Mouse (Mus musculus) ES-E14 (cell line): ENCODE measurements around the gene Hyal2. TPM values are rescaled to one million over a fixed set of nuclear protein-coding genes. Genes with fewer than 3 reads are reported as not detected.

Source experiments
- DNase-seq: peaks from one replicate; pipeline ENCODE4 v3.0.0-alpha.2; 2013; ENCODE audit warnings: low read depth, low spot score
- H3K27ac ChIP-seq: 2 replicates; pipeline ENCODE4 v1.5.1; 2012; ENCODE audit warnings: low read depth, mild to moderate bottlenecking, low read length, moderate library complexity, mixed read lengths; ENCODE audit not compliant: poor library complexity, insufficient read depth, severe bottlenecking
- H3K36me3 ChIP-seq: 2 replicates; pipeline ENCODE4 v1.6.1; 2012; ENCODE audit warnings: mild to moderate bottlenecking, low read length, moderate library complexity, mixed read lengths; ENCODE audit not compliant: control insufficient read depth, poor library complexity, insufficient read depth, severe bottlenecking
- H3K4me1 ChIP-seq, 2 experiments: fragments of 150-350 bp in 1 of 2; sonication (generic) in 1 of 2; 2 replicates each; pipeline ENCODE4 v1.6.1; 2012; ENCODE audit warnings: low read length in 2 of 2, mild to moderate bottlenecking in 1 of 2, mixed read lengths in 1 of 2; ENCODE audit not compliant: control insufficient read depth in 2 of 2, insufficient read depth in 2 of 2, poor library complexity in 1 of 2
- H3K4me3 ChIP-seq, 2 experiments: fragments of 150-350 bp in 1 of 2; sonication (generic) in 1 of 2; 2 replicates each; pipeline ENCODE4 v1.5.1; 2012; ENCODE audit warnings: low read length in 2 of 2, low read depth in 1 of 2, mild to moderate bottlenecking in 1 of 2, mixed read lengths in 1 of 2; ENCODE audit not compliant: insufficient read depth in 1 of 2, poor library complexity in 1 of 2, severe bottlenecking in 1 of 2
- H3K9ac ChIP-seq: 2 replicates; pipeline ENCODE4 v1.6.1; 2012; ENCODE audit warnings: low read depth, mild to moderate bottlenecking, low read length, mixed read lengths; ENCODE audit not compliant: poor library complexity, insufficient read depth, severe bottlenecking
- H3K9me3 ChIP-seq: fragments of 150-350 bp; sonication (generic); 2 replicates; pipeline ENCODE4 v1.6.1; 2012; ENCODE audit warnings: low read depth, mild to moderate bottlenecking, low read length; ENCODE audit not compliant: control insufficient read depth, insufficient read depth
- CHD2 ChIP-seq: IDR thresholded peaks from 2 replicates; pipeline ENCODE4 v1.6.1; 2014; ENCODE audit warnings: mild to moderate bottlenecking, low read depth, low read length, inconsistent platforms
- HCFC1 ChIP-seq: IDR thresholded peaks from 2 replicates; pipeline ENCODE4 v1.6.1; 2012; ENCODE audit warnings: low read length, inconsistent platforms, borderline replicate concordance; ENCODE audit not compliant: insufficient read depth
- MAFK ChIP-seq: IDR thresholded peaks from 2 replicates; pipeline ENCODE4 v1.6.1; 2014; ENCODE audit warnings: mild to moderate bottlenecking, low read depth, low read length, inconsistent platforms; ENCODE audit not compliant: insufficient read depth
- ZC3H11A ChIP-seq: IDR thresholded peaks from 2 replicates; pipeline ENCODE4 v1.6.1; 2012; ENCODE audit warnings: low read depth, mild to moderate bottlenecking, inconsistent platforms, low read length, borderline replicate concordance
- ZNF384 ChIP-seq: IDR thresholded peaks from 2 replicates; pipeline ENCODE4 v1.6.1; 2012; ENCODE audit warnings: low read depth, low read length, inconsistent platforms
- in situ Hi-C, 2 experiments: fragments of 600-800 bp; cut with MboI; formaldehyde crosslinking; loops; one replicate each; pipeline ENCODE4 v1.15.1; 2025; ENCODE audit warnings: low sequenced_read_pairs in 2 of 2, inconsistent platforms in 1 of 2; ENCODE audit not compliant: unreplicated experiment in 2 of 2
- total RNA-seq: library from RNA; depleted of rRNA; stranded (reverse); fragments of 300-350 nt; gene quantifications from 2 replicates; pipeline ENCODE4 v1.2.3, GENCODE M21; 2012

Hyal2 gene
- total RNA-seq, 1 experiment, result 68.1 TPM

DNA sequence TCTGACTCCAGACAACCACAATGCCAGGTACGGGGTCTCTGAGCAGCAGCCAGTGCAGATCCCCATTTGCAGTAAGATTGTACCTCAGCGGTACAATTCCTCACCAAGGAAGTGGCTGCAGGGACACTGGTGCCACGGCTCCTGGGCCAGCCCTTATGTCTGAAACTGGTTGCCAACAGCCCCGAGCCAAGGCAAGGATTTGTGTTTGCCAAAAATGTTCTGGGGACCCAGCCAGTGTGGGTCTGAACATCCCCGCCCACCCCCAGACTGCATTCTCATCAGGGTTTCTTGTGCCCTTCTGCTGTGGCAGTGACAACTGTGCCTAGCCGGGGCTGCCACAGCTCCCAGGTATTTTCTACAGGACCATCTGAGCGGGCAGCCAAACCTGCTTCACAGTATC, 29.5 kb upstream of the Hyal2 start:
- peaks cover 22% of the 10 kb centered on the region for H3K36me3 ChIP-seq
- no peak overlapping the region for H3K9ac ChIP-seq
- in situ Hi-C loops, result no loop called here
- no peak for DNase-seq
- TF ChIP-seq CHD2 (no peak), ZNF384 (no peak), MAFK (no peak), ZC3H11A (no peak), HCFC1 (no peak)
- H3K4me3 ChIP-seq, result no peak overlapping the region
- H3K4me1 ChIP-seq, result peaks cover 4 to 15% of the 10 kb centered on the region in 2 experiments; a peak in 3 of 4 replicates
- H3K27ac ChIP-seq, result no peak overlapping the region
- H3K9me3 ChIP-seq, result no peaks in the 10 kb centered on the region

DNA sequence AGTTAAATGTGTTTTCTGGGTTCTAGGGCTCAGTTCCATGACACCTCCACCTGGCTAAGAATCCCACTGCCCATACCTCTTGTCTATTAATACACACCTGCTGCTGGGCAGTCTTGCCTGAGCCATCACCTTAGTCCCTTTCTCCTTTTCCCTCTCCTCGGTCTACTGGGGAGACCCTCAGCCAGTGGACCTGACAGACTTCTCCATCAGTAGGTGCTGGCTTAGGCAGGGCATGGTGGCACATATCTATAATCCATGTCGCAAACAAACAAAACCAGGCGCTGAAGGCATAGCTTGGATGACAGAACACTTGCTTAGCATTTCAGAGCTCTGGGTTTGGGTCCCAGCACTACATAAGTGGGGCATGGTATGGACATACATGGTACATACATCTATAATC, 29.0 kb upstream of the Hyal2 start:
- peaks cover 4 to 17% of the 10 kb centered on the region in 2 experiments; a peak in 3 of 4 replicates for H3K4me1 ChIP-seq

DNA sequence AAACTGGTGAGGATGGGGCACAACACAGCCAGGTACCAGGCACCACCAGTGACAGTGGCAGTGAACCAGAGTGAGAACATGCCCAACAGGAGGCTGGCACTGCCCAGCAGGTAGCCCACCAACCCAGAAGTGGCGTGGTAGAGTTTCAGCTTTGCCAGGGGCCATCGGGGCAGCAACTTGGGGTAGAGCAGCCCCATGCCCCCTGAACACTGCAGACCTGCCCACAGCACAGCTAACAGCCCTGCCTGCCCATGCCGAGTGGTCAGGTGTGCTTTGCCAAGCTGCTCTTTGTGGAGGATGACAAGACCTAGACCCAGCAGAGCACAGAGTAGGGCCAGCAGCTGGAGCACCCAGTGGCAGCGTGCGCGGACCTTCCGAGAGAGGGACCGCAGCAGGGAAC, 27.8 kb upstream of the Hyal2 start:
- Histone ChIP-seq H3K9ac (no peak overlapping the region), H3K4me3 (no peak overlapping the region), H3K9me3 (no peaks in the 10 kb centered on the region), H3K4me1 (peaks cover 4 to 19% of the 10 kb centered on the region in 2 experiments; a peak in 3 of 4 replicates), H3K27ac (no peak overlapping the region), H3K36me3 (peaks cover 28% of the 10 kb centered on the region)
- DNase-seq, result no peak
- in situ Hi-C loops, result no loop called here
- TF ChIP-seq MAFK (no peak), ZNF384 (no peak), CHD2 (no peak), HCFC1 (no peak), ZC3H11A (no peak)

More for the DNA sequence above, 29.0 kb upstream of the Hyal2 start:
- in situ Hi-C loops, result no loop called here
- no peak for DNase-seq
- no peak overlapping the region for H3K27ac ChIP-seq
- TF ChIP-seq ZNF384 (no peak), MAFK (no peak), ZC3H11A (no peak), HCFC1 (no peak), CHD2 (no peak)
- H3K9ac ChIP-seq, result no peak overlapping the region
- no peak overlapping the region for H3K4me3 ChIP-seq
- H3K9me3 ChIP-seq, result no peaks in the 10 kb centered on the region
- H3K36me3 ChIP-seq, result peaks cover 22% of the 10 kb centered on the region

DNA sequence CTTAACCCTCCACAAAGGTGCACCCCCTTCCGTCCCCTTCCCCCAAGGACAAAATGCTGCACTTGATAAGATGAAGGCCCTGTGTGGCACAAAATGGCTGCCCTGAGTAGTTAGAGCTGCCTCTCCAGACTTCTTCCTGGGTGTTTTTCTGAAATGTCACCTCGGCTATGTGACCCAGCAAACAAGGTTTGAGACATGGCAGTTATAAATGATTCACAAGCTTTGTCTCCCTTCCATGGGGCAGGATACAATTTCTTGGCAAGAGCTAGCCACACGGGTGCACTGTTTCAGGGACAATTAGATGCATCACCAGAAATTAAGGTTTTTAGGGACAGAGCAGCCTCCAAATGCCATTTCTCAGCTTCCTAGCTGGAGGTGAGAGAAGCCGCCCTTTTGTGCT, 27.3 kb upstream of the Hyal2 start:
- H3K4me3 ChIP-seq, result no peak overlapping the region
- peaks cover 3 to 19% of the 10 kb centered on the region in 2 experiments; a peak in 3 of 4 replicates for H3K4me1 ChIP-seq
- no peak overlapping the region for H3K9ac ChIP-seq
- TF ChIP-seq HCFC1 (no peak), CHD2 (no peak), MAFK (no peak), ZC3H11A (no peak), ZNF384 (no peak)
- H3K36me3 ChIP-seq, result peaks cover 28% of the 10 kb centered on the region
- no peak for DNase-seq
- H3K9me3 ChIP-seq, result no peaks in the 10 kb centered on the region
- H3K27ac ChIP-seq, result no peak overlapping the region
- in situ Hi-C loops, result no loop called here

DNA sequence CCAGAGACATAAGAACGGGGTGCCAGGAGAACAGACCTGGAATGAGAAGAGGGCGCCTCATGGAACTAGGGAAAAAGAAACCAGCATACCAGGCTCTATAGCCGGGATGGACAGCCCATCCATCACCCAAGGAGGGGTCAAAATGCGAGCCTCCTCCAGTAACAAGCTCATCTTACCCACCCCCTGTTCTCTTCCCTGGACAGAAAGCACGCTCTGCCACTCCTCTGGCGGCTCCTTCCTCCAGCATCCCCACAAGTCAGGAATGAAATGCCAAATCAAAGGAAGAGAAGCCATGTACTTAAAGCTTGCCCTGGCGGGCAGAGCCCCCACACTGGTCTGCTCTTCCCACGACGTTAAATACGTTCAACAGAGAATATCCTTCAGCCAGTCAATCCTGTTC, 26.7 kb upstream of the Hyal2 start:
- Histone ChIP-seq H3K4me3 (peak overlapping the region; percentile 80 to 93), H3K36me3 (peaks cover 28% of the 10 kb centered on the region), H3K4me1 (peaks cover 0 to 15% of the 10 kb centered on the region in 2 experiments; a peak in 3 of 4 replicates), H3K9ac (no peak overlapping the region), H3K9me3 (no peaks in the 10 kb centered on the region), H3K27ac (no peak overlapping the region)
- TF ChIP-seq ZC3H11A, result no peak
- TF ChIP-seq HCFC1, result no peak
- TF ChIP-seq CHD2, result no peak
- TF ChIP-seq MAFK, result no peak
- no peak for TF ChIP-seq ZNF384
- no peak for DNase-seq
- in situ Hi-C loops, result no loop called here
